Mouse (Mus musculus): ENCODE measurements at regions not wholly inside any gene's neighbourhood (a gene's known extent, or its start where the extent isn't known, plus 50 kb on each side); places are given as distances from the start of the nearest gene placed in this dataset.

- no peak for DNase-seq (ENCODE audit: low spot score)
These were observed 409.7 kb upstream of the Plxna2 start for GRCm38 (mm10) chr1:194208034-194209000.

GRCm38 (mm10) chr1:194197516-194197915, 420.5 kb upstream of the Plxna2 start:
- peak; percentile 7 for DNase-seq (ENCODE audit: low spot score)

GRCm38 (mm10) chr1:194182293-194182692, 435.7 kb upstream of the Plxna2 start:
- no peak for DNase-seq (ENCODE audit: low spot score)

GRCm38 (mm10) chr1:194161469-194161868, 456.5 kb upstream of the Plxna2 start:
- no peak for DNase-seq (ENCODE audit: low spot score)

- no peak for DNase-seq (ENCODE audit: low spot score)
These were observed 457.1 kb upstream of the Plxna2 start for GRCm38 (mm10) chr1:194160761-194161461.

GRCm38 (mm10) chr1:194157268-194157667, 460.8 kb upstream of the Plxna2 start:
- DNase-seq (ENCODE audit: low spot score) = no peak

GRCm38 (mm10) chr1:194148416-194149364, 469.3 kb upstream of the Plxna2 start:
- no peak for DNase-seq (ENCODE audit: low spot score)

GRCm38 (mm10) chr1:194117631-194118360, 500.2 kb upstream of the Plxna2 start:
- no peak for DNase-seq (ENCODE audit: low spot score)

GRCm38 (mm10) chr1:194114399-194114798, 503.6 kb upstream of the Plxna2 start:
- no peak for DNase-seq (ENCODE audit: low spot score)

- DNase-seq (ENCODE audit: low spot score) = no peak
These were observed 506.1 kb upstream of the Plxna2 start for GRCm38 (mm10) chr1:194111931-194112330.

- DNase-seq (ENCODE audit: low spot score) = no peak
These were observed 508.6 kb upstream of the Plxna2 start for GRCm38 (mm10) chr1:194109172-194110071.

- DNase-seq (ENCODE audit: low spot score) = no peak
These were observed 509.9 kb upstream of the Plxna2 start for GRCm38 (mm10) chr1:194108132-194108531.

- no peak for DNase-seq (ENCODE audit: low spot score)
These were observed 510.6 kb upstream of the Plxna2 start for GRCm38 (mm10) chr1:194107271-194107938.

GRCm38 (mm10) chr1:194089918-194090548, 528.0 kb upstream of the Plxna2 start:
- DNase-seq (ENCODE audit: low spot score) = peak; percentile 1

GRCm38 (mm10) chr1:194058512-194058911, 559.5 kb upstream of the Plxna2 start:
- no peak for DNase-seq (ENCODE audit: low spot score)

GRCm38 (mm10) chr1:194056544-194056943, 561.5 kb upstream of the Plxna2 start:
- no peak for DNase-seq (ENCODE audit: low spot score)

GRCm38 (mm10) chr1:194049746-194050351, 568.2 kb upstream of the Plxna2 start:
- no peak for DNase-seq (ENCODE audit: low spot score)

Data from heart, adult 8-10 months (tissue).